Mouse (Mus musculus) cerebellum, adult 2 months (tissue): ENCODE results near the gene Cops4.

Experiments used
- CTCF ChIP-seq: fragments of 200-500 bp; IDR thresholded peaks from 2 replicates; pipeline ENCODE4 v1.5.1; 2011; ENCODE audit warnings: low read depth, mild to moderate bottlenecking, control low read depth, low read length, moderate library complexity, borderline replicate concordance; ENCODE audit not compliant: insufficient read depth
- POLR2A ChIP-seq: fragments of 200-500 bp; IDR thresholded peaks from 2 replicates; pipeline ENCODE4 v1.6.1; 2011; ENCODE audit warnings: low read length, control low read depth, borderline replicate concordance; ENCODE audit not compliant: insufficient read depth

GRCm38 (mm10) chr5:100525620-100526019, 7.5 kb downstream of the Cops4 start:
- TF ChIP-seq CTCF (no peak), POLR2A (no peak)
